Comparison of ENCODE assay signal across 26 mouse cellular contexts in the genomic region with DNA sequence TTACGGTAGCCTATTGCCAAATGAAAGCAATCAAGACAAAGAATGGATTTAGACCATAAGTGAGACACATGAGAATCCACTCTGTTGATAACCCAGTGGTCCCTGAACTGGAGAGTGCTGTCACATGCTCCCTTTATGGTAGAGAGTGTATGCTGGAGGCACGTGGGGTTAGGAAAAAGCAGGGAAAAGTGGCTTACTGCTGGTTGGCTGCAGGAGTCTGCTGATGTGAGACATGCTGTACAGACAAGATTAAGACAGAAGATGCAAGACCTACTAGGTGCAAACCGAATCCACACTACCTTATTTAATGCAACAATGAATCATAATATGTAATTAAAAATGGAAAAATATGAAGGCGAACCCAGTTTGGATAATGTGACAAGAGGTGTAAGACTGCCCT.
DNase-seq lines count a peak whose midpoint lies in the region; ATAC-seq and TF ChIP-seq lines count a peak whose summit lies in the region.
"Had no signal": no experiment of that assay in that cellular context is flagged by ENCODE, and none has a peak within 500 bp of the region (broad histone marks: within the 10 kb centered on the region; RNA-seq: fewer than 3 reads in every experiment).

No protein-coding gene starts in this region.

- peak; percentile 9 for DNase-seq in forebrain, embryonic 11.5 days (ENCODE audit: low spot score)
- DNase-seq in hindbrain, embryonic 14.5 days (ENCODE audit: low spot score): no peak
- no peak for DNase-seq in hindbrain, postnatal 0 days (ENCODE audit: low spot score)
- DNase-seq in neural tube, embryonic 10.5 days (ENCODE audit: extremely low spot score, low spot score): no peak
- no peak for DNase-seq in B cell, adult 2 months
- DNase-seq: adrenal gland, adult 2 months; adrenal gland, postnatal 10 days; adrenal gland, postnatal 25 days; cerebellum, adult 11 months; cerebellum, adult 18-20 months; cerebellum, adult 8-10 months; cerebellum, adult 9-11 months; cerebellum, postnatal 14 days; cerebellum, postnatal 36 days; embryo, embryonic 11 days had no signal

- no peaks in the 10 kb centered on the region for H3K4me1 ChIP-seq in forebrain, embryonic 11.5 days (replicated peaks; ENCODE audit: control insufficient read depth, insufficient read depth, low read length)
- peaks cover 8% of the 10 kb centered on the region for H3K4me1 ChIP-seq in forebrain, embryonic 12.5 days
- no peaks in the 10 kb centered on the region for H3K4me1 ChIP-seq in hindbrain, embryonic 14.5 days (replicated peaks; ENCODE audit: control insufficient read depth, insufficient read depth, low read length)
- H3K4me1 ChIP-seq in hindbrain, postnatal 0 days (ENCODE audit: insufficient read depth, low read length): peaks cover 3% of the 10 kb centered on the region
- 0 out of 2 replicates have a peak, but pooled peaks cover 9% of the 10 kb centered on the region for H3K4me1 ChIP-seq in neural tube, embryonic 15.5 days

- no peaks in the 10 kb centered on the region for H3K36me3 ChIP-seq in forebrain, embryonic 11.5 days (ENCODE audit: control insufficient read depth, insufficient read depth, low read length)
- H3K36me3 ChIP-seq in forebrain, embryonic 12.5 days (replicated peaks): no peaks in the 10 kb centered on the region
- H3K36me3 ChIP-seq in hindbrain, embryonic 14.5 days (replicated peaks; ENCODE audit: control insufficient read depth, insufficient read depth): no peaks in the 10 kb centered on the region
- no peaks in the 10 kb centered on the region for H3K36me3 ChIP-seq in hindbrain, postnatal 0 days (ENCODE audit: insufficient read depth, low read length)
- H3K36me3 ChIP-seq in neural tube, embryonic 15.5 days: no peaks in the 10 kb centered on the region
- H3K36me3 ChIP-seq: embryonic facial prominence, embryonic 13.5 days; embryonic facial prominence, embryonic 15.5 days; forebrain, embryonic 10.5 days had no signal

- H3K27me3 ChIP-seq in forebrain, embryonic 11.5 days (ENCODE audit: control insufficient read depth, insufficient read depth, low read length): no peaks in the 10 kb centered on the region
- no peaks in the 10 kb centered on the region for H3K27me3 ChIP-seq in forebrain, embryonic 12.5 days
- no peaks in the 10 kb centered on the region for H3K27me3 ChIP-seq in hindbrain, embryonic 14.5 days (ENCODE audit: control insufficient read depth, insufficient read depth, low read length)
- no peaks in the 10 kb centered on the region for H3K27me3 ChIP-seq in hindbrain, postnatal 0 days (ENCODE audit: insufficient read depth, low read length)
- H3K27me3 ChIP-seq in neural tube, embryonic 15.5 days (replicated peaks): no peaks in the 10 kb centered on the region
- H3K27me3 ChIP-seq: CH12.LX; embryonic facial prominence, embryonic 13.5 days; embryonic facial prominence, embryonic 15.5 days had no signal

- no peak overlapping the region for H3K27ac ChIP-seq in forebrain, embryonic 11.5 days (ENCODE audit: low read depth, low read length)
- no peak overlapping the region for H3K27ac ChIP-seq in forebrain, embryonic 12.5 days
- H3K27ac ChIP-seq in hindbrain, embryonic 14.5 days: no peak overlapping the region
- H3K27ac ChIP-seq in hindbrain, postnatal 0 days: no peak overlapping the region
- H3K27ac ChIP-seq in neural tube, embryonic 15.5 days (replicated peaks): no peak overlapping the region
- H3K27ac ChIP-seq: embryonic facial prominence, embryonic 13.5 days; embryonic facial prominence, embryonic 15.5 days; forebrain, embryonic 10.5 days had no signal

- ATAC-seq in forebrain, embryonic 11.5 days (replicated peaks; ENCODE audit: low FRiP score): no peak
- ATAC-seq in forebrain, embryonic 12.5 days (ENCODE audit: low FRiP score): no peak
- peak; percentile 55; the same call in 1 of the 2 replicates for ATAC-seq in hindbrain, embryonic 14.5 days (ENCODE audit: low FRiP score)
- ATAC-seq in hindbrain, postnatal 0 days: no peak
- 0 out of 2 replicates have a peak, but pooled peaks have one; percentile 24 for ATAC-seq in neural tube, embryonic 15.5 days (ENCODE audit: low FRiP score)
- ATAC-seq: CD4-positive, CD25-positive, alpha-beta regulatory T cell, adult 4 months; forebrain, embryonic 14.5 days; forebrain, embryonic 16.5 days had no signal

- no peak overlapping the region for H3K4me3 ChIP-seq in forebrain, embryonic 11.5 days (ENCODE audit: low read depth, low read length)
- H3K4me3 ChIP-seq in forebrain, embryonic 12.5 days (replicated peaks): no peak overlapping the region
- H3K4me3 ChIP-seq in hindbrain, embryonic 14.5 days (replicated peaks; ENCODE audit: low read length): no peak overlapping the region
- H3K4me3 ChIP-seq in hindbrain, postnatal 0 days (ENCODE audit: low read length): no peak overlapping the region
- H3K4me3 ChIP-seq in neural tube, embryonic 15.5 days (replicated peaks): no peak overlapping the region
- H3K4me3 ChIP-seq: embryonic facial prominence, embryonic 13.5 days; embryonic facial prominence, embryonic 15.5 days; erythroblast, embryonic 14.5 days; forebrain, embryonic 10.5 days had no signal

- no peak overlapping the region for H3K4me2 ChIP-seq in forebrain, embryonic 11.5 days (ENCODE audit: low read depth, low read length, severe bottlenecking)
- no peak overlapping the region for H3K4me2 ChIP-seq in forebrain, embryonic 12.5 days
- no peak overlapping the region for H3K4me2 ChIP-seq in hindbrain, embryonic 14.5 days (replicated peaks)
- H3K4me2 ChIP-seq in hindbrain, postnatal 0 days (ENCODE audit: low read depth, low read length): no peak overlapping the region
- no peak overlapping the region for H3K4me2 ChIP-seq in neural tube, embryonic 15.5 days
- H3K4me2 ChIP-seq: embryonic facial prominence, embryonic 13.5 days; embryonic facial prominence, embryonic 15.5 days had no signal

- 87% methylated on average over 4 of the region's 4 CpGs for WGBS in forebrain, embryonic 11.5 days
- 86% methylated on average over 4 of the region's 4 CpGs for WGBS in forebrain, embryonic 12.5 days
- WGBS in hindbrain, embryonic 14.5 days: 72% methylated on average over 4 of the region's 4 CpGs
- WGBS in hindbrain, postnatal 0 days: 83% methylated on average over 4 of the region's 4 CpGs
- WGBS in neural tube, embryonic 15.5 days: 75% methylated on average over 4 of the region's 4 CpGs

- no peaks in the 10 kb centered on the region for H3K9me3 ChIP-seq in forebrain, embryonic 11.5 days (ENCODE audit: control insufficient read depth, low read length)
- H3K9me3 ChIP-seq in forebrain, embryonic 12.5 days: no peaks in the 10 kb centered on the region
- no peaks in the 10 kb centered on the region for H3K9me3 ChIP-seq in hindbrain, embryonic 14.5 days (ENCODE audit: control insufficient read depth, low read length)
- no peaks in the 10 kb centered on the region for H3K9me3 ChIP-seq in hindbrain, postnatal 0 days (ENCODE audit: low read length)
- H3K9me3 ChIP-seq in neural tube, embryonic 15.5 days (replicated peaks): no peaks in the 10 kb centered on the region
- H3K9me3 ChIP-seq: embryonic facial prominence, embryonic 13.5 days; embryonic facial prominence, embryonic 15.5 days; forebrain, embryonic 10.5 days; G1E had no signal

- H3K9ac ChIP-seq in forebrain, embryonic 11.5 days (ENCODE audit: low read length): no peak overlapping the region
- H3K9ac ChIP-seq in forebrain, embryonic 12.5 days: no peak overlapping the region
- no peak overlapping the region for H3K9ac ChIP-seq in hindbrain, embryonic 14.5 days
- H3K9ac ChIP-seq in hindbrain, postnatal 0 days (replicated peaks; ENCODE audit: low read length): no peak overlapping the region
- no peak overlapping the region for H3K9ac ChIP-seq in neural tube, embryonic 15.5 days (replicated peaks)
- H3K9ac ChIP-seq: embryonic facial prominence, embryonic 13.5 days; embryonic facial prominence, embryonic 15.5 days had no signal

- no peak for TF ChIP-seq CTCF in hindbrain, postnatal 0 days (IDR thresholded peaks at IDR 0.05; ENCODE audit: low read depth)

Comparison
In these comparisons a context has a peak if more than half of its experiments do, and no peak if none do; other contexts are left out.
1. ATAC-seq: peak in hindbrain, embryonic 14.5 days (single experiment) and neural tube, embryonic 15.5 days (single experiment); none in forebrain, embryonic 11.5 days (single experiment), forebrain, embryonic 12.5 days (single experiment) and hindbrain, postnatal 0 days (single experiment).